Mouse (Mus musculus): Measurements from ENCODE around the gene Kcnmb3. TPM values are rescaled to one million over a fixed set of nuclear protein-coding genes. Genes with fewer than 3 reads are reported as not detected.

Gene Kcnmb3
- total and polyA plus RNA-seq, 3 experiments = not detected

- DNase-seq (ENCODE audit: low spot score) (no peak), ATAC-seq (ENCODE audit: extremely low read depth, insufficient number of reproducible peaks, low FRiP score, poor library complexity, severe bottlenecking) (no peak)
- Histone ChIP-seq H3K4me1 (ENCODE audit: insufficient read depth, low read depth, low read length) (peaks cover 4% of the 10 kb centered on the region), H3K4me3 (ENCODE audit: low read depth, low read length) (no peak overlapping the region), H3K9me3 (replicated peaks) (peaks cover 9% of the 10 kb centered on the region), H3K36me3 (replicated peaks) (peaks cover 22% of the 10 kb centered on the region), H3K27me3 (ENCODE audit: insufficient read depth, low read length) (no peaks in the 10 kb centered on the region)
- TF ChIP-seq GATA2 (IDR thresholded peaks at IDR 0.05; ENCODE audit: borderline replicate concordance, low read depth, low read length) = no peak
- TF ChIP-seq GATA1 (IDR thresholded peaks at IDR 0.05; ENCODE audit: borderline replicate concordance, low read length) = no peak
- TF ChIP-seq CTCF (IDR thresholded peaks at IDR 0.05; ENCODE audit: low read depth, low read length) = no peak
- TF ChIP-seq TAL1 (conservative IDR thresholded peaks at IDR 0.05; ENCODE audit: low read depth, low read length) = no peak
- TF ChIP-seq POLR2AphosphoS5 (IDR thresholded peaks at IDR 0.05; ENCODE audit: insufficient replicate concordance, low read depth, low read length) = no peak
Measured at GRCm38 (mm10) chr3:32527181-32527580, 35.1 kb upstream of the Kcnmb3 start.

- Histone ChIP-seq H3K36me3 (replicated peaks) (peaks cover 52% of the 10 kb centered on the region), H3K4me3 (ENCODE audit: low read depth, low read length) (no peak overlapping the region), H3K9me3 (replicated peaks) (no peaks in the 10 kb centered on the region), H3K27me3 (ENCODE audit: insufficient read depth, low read length) (no peaks in the 10 kb centered on the region), H3K4me1 (ENCODE audit: insufficient read depth, low read depth, low read length) (peaks cover 40% of the 10 kb centered on the region)
- ATAC-seq (ENCODE audit: extremely low read depth, insufficient number of reproducible peaks, low FRiP score, poor library complexity, severe bottlenecking) = no peak
- no peak for DNase-seq (ENCODE audit: low spot score)
- TF ChIP-seq TAL1 (conservative IDR thresholded peaks at IDR 0.05; ENCODE audit: low read depth, low read length) (no peak), POLR2AphosphoS5 (IDR thresholded peaks at IDR 0.05; ENCODE audit: insufficient replicate concordance, low read depth, low read length) (no peak), GATA1 (IDR thresholded peaks at IDR 0.05; ENCODE audit: borderline replicate concordance, low read length) (no peak), CTCF (IDR thresholded peaks at IDR 0.05; ENCODE audit: low read depth, low read length) (no peak), GATA2 (IDR thresholded peaks at IDR 0.05; ENCODE audit: borderline replicate concordance, low read depth, low read length) (no peak)
Measured at GRCm38 (mm10) chr3:32513528-32513927, 21.5 kb upstream of the Kcnmb3 start.

- ATAC-seq (ENCODE audit: extremely low read depth, insufficient number of reproducible peaks, low FRiP score, poor library complexity, severe bottlenecking) (no peak), DNase-seq (ENCODE audit: low spot score) (no peak)
- H3K4me3 ChIP-seq (ENCODE audit: low read depth, low read length) = no peak overlapping the region; the same call in 1 of the 2 replicates
- no peak for TF ChIP-seq POLR2AphosphoS5 (IDR thresholded peaks at IDR 0.05; ENCODE audit: insufficient replicate concordance, low read depth, low read length)
- no peak for TF ChIP-seq TAL1 (conservative IDR thresholded peaks at IDR 0.05; ENCODE audit: low read depth, low read length)
- no peak for TF ChIP-seq CTCF (IDR thresholded peaks at IDR 0.05; ENCODE audit: low read depth, low read length)
- TF ChIP-seq GATA2 (IDR thresholded peaks at IDR 0.05; ENCODE audit: borderline replicate concordance, low read depth, low read length) = no peak
- no peak for TF ChIP-seq GATA1 (IDR thresholded peaks at IDR 0.05; ENCODE audit: borderline replicate concordance, low read length)
- peaks cover 41% of the 10 kb centered on the region for H3K4me1 ChIP-seq (ENCODE audit: insufficient read depth, low read depth, low read length)
- H3K27me3 ChIP-seq (ENCODE audit: insufficient read depth, low read length) = no peaks in the 10 kb centered on the region
- peaks cover 46% of the 10 kb centered on the region for H3K36me3 ChIP-seq (replicated peaks)
- no peaks in the 10 kb centered on the region for H3K9me3 ChIP-seq (replicated peaks)
Measured at GRCm38 (mm10) chr3:32512686-32513284, 20.8 kb upstream of the Kcnmb3 start.

- ATAC-seq (ENCODE audit: extremely low read depth, insufficient number of reproducible peaks, low FRiP score, poor library complexity, severe bottlenecking) (no peak), DNase-seq (ENCODE audit: low spot score) (no peak)
- Histone ChIP-seq H3K36me3 (replicated peaks) (peaks cover 31% of the 10 kb centered on the region), H3K9me3 (replicated peaks) (no peaks in the 10 kb centered on the region), H3K4me3 (ENCODE audit: low read depth, low read length) (peak overlapping the region; percentile 84), H3K27me3 (ENCODE audit: insufficient read depth, low read length) (no peaks in the 10 kb centered on the region), H3K4me1 (ENCODE audit: insufficient read depth, low read depth, low read length) (peaks cover 41% of the 10 kb centered on the region)
- TF ChIP-seq POLR2AphosphoS5 (IDR thresholded peaks at IDR 0.05; ENCODE audit: insufficient replicate concordance, low read depth, low read length) (no peak), TAL1 (conservative IDR thresholded peaks at IDR 0.05; ENCODE audit: low read depth, low read length) (no peak), CTCF (IDR thresholded peaks at IDR 0.05; ENCODE audit: low read depth, low read length) (no peak), GATA1 (IDR thresholded peaks at IDR 0.05; ENCODE audit: borderline replicate concordance, low read length) (no peak), GATA2 (IDR thresholded peaks at IDR 0.05; ENCODE audit: borderline replicate concordance, low read depth, low read length) (no peak)
Measured at GRCm38 (mm10) chr3:32511191-32511550, 19.1 kb upstream of the Kcnmb3 start.

GRCm38 (mm10) chr3:32510375-32511190 lies 18.6 kb upstream of the Kcnmb3 start:
- Histone ChIP-seq H3K9me3 (replicated peaks) (no peaks in the 10 kb centered on the region), H3K36me3 (replicated peaks) (peaks cover 25% of the 10 kb centered on the region), H3K27me3 (ENCODE audit: insufficient read depth, low read length) (0 out of 2 replicates have a peak, but pooled peaks cover 3% of the 10 kb centered on the region), H3K4me1 (ENCODE audit: insufficient read depth, low read depth, low read length) (peaks cover 41% of the 10 kb centered on the region), H3K4me3 (ENCODE audit: low read depth, low read length) (peak overlapping the region; percentile 84)
- DNase-seq (ENCODE audit: low spot score) (peak; percentile 97), ATAC-seq (ENCODE audit: extremely low read depth, insufficient number of reproducible peaks, low FRiP score, poor library complexity, severe bottlenecking) (peak; percentile 85)
- TF ChIP-seq CTCF (IDR thresholded peaks at IDR 0.05; ENCODE audit: low read depth, low read length) = peak; percentile 51; the same call in 1 of the 2 replicates
- TF ChIP-seq GATA1 (IDR thresholded peaks at IDR 0.05; ENCODE audit: borderline replicate concordance, low read length) = no peak
